Mouse (Mus musculus) monocyte, adult 5-6 weeks (primary cell): ENCODE measurements around the gene Tet3. TPM values are rescaled to one million over a fixed set of nuclear protein-coding genes. Genes with fewer than 3 reads are reported as not detected.

Experiments
- ATAC-seq: fragments of 153-309, 156-312 bp; replicated peaks from 2 replicates; pipeline ENCODE4 v1.8.0; 2017; ENCODE audit warnings: mild to moderate bottlenecking; ENCODE audit not compliant: low TSS enrichment, insufficient number of reproducible peaks, severe bottlenecking, poor library complexity, low FRiP score
- total RNA-seq: library from RNA; stranded (forward); fragments of 200-1000, 200-491, 200-594 nt; gene quantifications from 3 replicates; pipeline ENCODE4 v1.2.3, GENCODE M21; 2017

Gene Tet3
- total RNA-seq, 1 experiment from 2014 or later, result 11.6 TPM

DNA sequence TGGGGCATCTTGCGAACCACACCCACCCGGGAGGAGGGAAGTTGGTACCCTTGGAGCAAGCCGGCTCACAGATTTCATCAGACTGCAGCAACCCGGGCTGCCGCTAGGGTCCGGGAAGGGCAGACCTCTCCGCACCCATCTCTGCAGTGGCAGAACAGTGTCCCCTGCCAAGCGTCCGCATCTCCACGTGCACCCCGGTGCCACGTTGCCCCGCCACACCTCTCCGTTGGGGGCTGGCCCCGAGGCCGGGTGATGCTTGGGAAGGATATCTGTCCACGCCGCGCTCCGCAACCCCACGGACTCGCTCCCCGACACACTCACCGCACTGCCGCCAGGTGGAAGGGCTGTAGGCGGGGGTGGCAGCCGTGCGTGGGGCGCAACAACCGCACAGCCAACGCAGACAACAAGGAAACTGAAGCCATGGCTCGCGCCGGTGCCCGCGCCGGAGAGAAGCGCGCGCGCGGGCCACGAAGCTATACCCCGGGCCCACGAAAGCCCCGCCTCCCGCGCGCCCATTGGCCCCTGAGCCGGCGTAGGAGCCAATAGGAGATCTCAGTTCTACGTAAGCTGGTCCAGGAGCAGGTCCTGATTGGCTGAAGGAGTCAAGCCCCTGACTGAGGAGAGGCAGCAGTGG lies 141.7 kb downstream of the Tet3 start:
- ATAC-seq, result peak; percentile 92

DNA sequence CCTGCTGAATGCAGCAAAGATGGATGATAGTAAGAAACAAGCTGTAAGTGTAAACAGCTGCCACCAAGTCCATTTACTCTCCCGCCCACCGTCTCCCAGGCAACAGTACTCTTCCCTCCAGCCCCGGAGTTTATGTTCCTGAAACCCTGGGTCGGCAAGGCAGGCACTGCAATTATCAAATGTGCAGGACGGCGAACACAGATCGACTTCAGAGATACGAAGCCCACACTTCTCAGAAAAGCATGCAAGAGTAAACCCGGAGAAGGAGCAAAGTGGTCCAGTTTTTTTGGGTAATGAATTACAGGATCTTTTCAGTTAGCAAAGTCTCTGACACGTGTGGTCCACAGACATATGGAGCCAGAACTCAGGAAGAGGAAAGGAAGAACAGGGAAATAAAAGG lies 142.9 kb downstream of the Tet3 start:
- ATAC-seq, result no peak

DNA sequence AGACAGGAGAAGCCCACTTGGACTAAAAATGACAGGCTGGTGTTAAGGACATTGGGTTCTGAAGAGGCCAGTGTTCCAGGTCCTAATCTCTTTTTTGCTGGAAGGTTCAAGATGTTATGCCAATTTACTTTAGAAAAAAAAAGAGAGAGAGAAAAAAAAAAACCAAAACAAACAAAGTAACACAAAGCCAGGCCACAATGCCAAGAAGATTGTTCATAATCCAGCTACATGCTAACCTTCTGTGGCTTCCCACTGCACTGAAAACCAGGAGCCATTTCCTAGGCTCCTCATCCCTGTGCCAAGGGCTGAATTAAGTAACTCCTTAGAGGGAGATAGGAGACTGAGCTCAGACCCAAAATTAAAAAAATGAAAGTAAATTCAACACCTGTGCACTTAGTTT lies 143.6 kb downstream of the Tet3 start:
- ATAC-seq, result no peak

DNA sequence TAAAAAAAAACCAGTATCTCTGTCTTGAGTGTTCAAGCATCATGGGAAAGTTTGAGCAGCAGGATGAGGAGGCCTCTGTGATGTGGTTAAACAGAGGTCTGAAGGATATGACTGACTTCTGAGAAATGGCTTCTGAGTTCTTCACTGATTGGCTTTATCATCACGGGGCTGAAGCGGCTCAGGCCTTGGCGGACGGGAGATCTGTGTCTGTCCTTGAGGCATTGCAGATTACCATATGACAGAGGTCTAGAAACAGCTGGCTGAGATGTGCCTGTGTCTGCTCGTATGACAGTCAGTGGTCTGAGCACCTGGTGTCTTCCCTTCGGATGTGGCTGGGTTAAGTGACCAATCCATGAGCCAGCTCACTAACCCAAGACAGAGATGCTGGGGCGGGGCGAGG lies 146.4 kb downstream of the Tet3 start:
- no peak for ATAC-seq

Other genes starting within 250 kb of the Tet3 start
- gene Slc4a5, start 239.3 kb downstream of the Tet3 start, total RNA-seq, result not detected in 3 replicates
- 25.6 to 40.2 TPM (median 28.5 TPM) in 3 replicates for gene Mthfd2, start 133.2 kb downstream of the Tet3 start, total RNA-seq
- gene Mob1a, start 133.1 kb downstream of the Tet3 start, total RNA-seq, result 300 to 314 TPM (median 304 TPM) in 3 replicates
- gene Bola3, start 109.9 kb downstream of the Tet3 start, total RNA-seq, result 13.0 to 48.5 TPM (median 38.5 TPM) in 3 replicates
- gene Dguok, start 47.9 kb upstream of the Tet3 start, total RNA-seq, result 32.4 to 79.2 TPM (median 44.1 TPM) in 3 replicates
- gene Actg2, start 77.2 kb upstream of the Tet3 start, total RNA-seq, result 0.97 TPM in 1 of 3 replicates, not detected in the others
- gene Stambp, start 113.6 kb upstream of the Tet3 start, total RNA-seq, result 3.2 to 19.3 TPM (median 3.9 TPM) in 3 replicates
- gene Clec4f, start 197.1 kb upstream of the Tet3 start, total RNA-seq, result not detected in 3 replicates
- not detected in 3 replicates for gene Cd207, start 218.8 kb upstream of the Tet3 start, total RNA-seq